Mouse (Mus musculus) MEL (cell line): ENCODE measurements around the gene Rassf1. TPM values are rescaled to one million over a fixed set of nuclear protein-coding genes. Genes with fewer than 3 reads are reported as not detected.

Source experiments
- DNase-seq: peaks from one replicate; pipeline ENCODE4 v3.0.0; 2011; ENCODE audit warnings: low read depth, low spot score
- H3K27ac ChIP-seq: 2 replicates; pipeline ENCODE4 v1.5.1; 2012; ENCODE audit warnings: low read depth, mild to moderate bottlenecking, control low read depth, low read length, moderate library complexity; ENCODE audit not compliant: control insufficient read depth
- H3K27me3 ChIP-seq, 2 experiments: fragments of 150-350 bp in 1 of 2; sonication (generic) in 1 of 2; 2 replicates each; pipeline ENCODE4 v1.6.1; 2012; ENCODE audit warnings: low read length in 2 of 2, mild to moderate bottlenecking in 2 of 2, improper control_type of control experiment in 1 of 2, moderate library complexity in 1 of 2; ENCODE audit not compliant: insufficient read depth in 2 of 2, control insufficient read depth in 1 of 2
- H3K36me3 ChIP-seq, 2 experiments: 2 replicates each; pipeline ENCODE4 v1.6.1; 2012 to 2014; ENCODE audit warnings: low read length in 2 of 2, improper control_type of control experiment in 1 of 2, inconsistent platforms in 1 of 2, mild to moderate bottlenecking in 1 of 2; ENCODE audit not compliant: insufficient read depth in 2 of 2, control insufficient read depth in 1 of 2
- H3K4me1 ChIP-seq, 2 experiments: fragments of 150-350 bp in 1 of 2; sonication (generic) in 1 of 2; 2 replicates each; pipeline ENCODE4 v1.6.1; 2012; ENCODE audit warnings: low read length in 2 of 2, improper control_type of control experiment in 1 of 2, mild to moderate bottlenecking in 1 of 2; ENCODE audit not compliant: insufficient read depth in 2 of 2, control insufficient read depth in 1 of 2
- H3K4me3 ChIP-seq, 2 experiments: fragments of 150-350 bp in 1 of 2; sonication (generic) in 1 of 2; 2 replicates each; pipeline ENCODE4 v1.5.1; 2012; ENCODE audit warnings: low read depth in 2 of 2, low read length in 2 of 2, mild to moderate bottlenecking in 2 of 2, moderate library complexity in 2 of 2, control low read depth in 1 of 2, improper control_type of control experiment in 1 of 2; ENCODE audit not compliant: control insufficient read depth in 1 of 2, insufficient read depth in 1 of 2
- H3K79me2 ChIP-seq: 2 replicates; pipeline ENCODE4 v1.6.1; 2012; ENCODE audit warnings: mild to moderate bottlenecking, low read length, moderate library complexity; ENCODE audit not compliant: control insufficient read depth, poor library complexity, insufficient read depth
- H3K9ac ChIP-seq: 2 replicates; pipeline ENCODE4 v1.6.1; 2012; ENCODE audit warnings: low read depth, mild to moderate bottlenecking, control low read depth, low read length, moderate library complexity; ENCODE audit not compliant: control insufficient read depth, poor library complexity, severe bottlenecking
- H3K9me3 ChIP-seq: fragments of 150-350 bp; sonication (generic); replicated peaks from 2 replicates; pipeline ENCODE4 v1.6.1; 2012; ENCODE audit warnings: mild to moderate bottlenecking, low read length, improper control_type of control experiment, moderate library complexity; ENCODE audit not compliant: insufficient read depth
- ETS1 ChIP-seq: IDR thresholded peaks from 2 replicates; pipeline ENCODE4 v1.6.1; 2012; ENCODE audit warnings: low read depth, mild to moderate bottlenecking, inconsistent platforms, low read length, improper control_type of control experiment, moderate library complexity
- GATA1 ChIP-seq: IDR thresholded peaks from 2 replicates; pipeline ENCODE4 v1.6.1; 2011; ENCODE audit warnings: low read depth, low read length, improper control_type of control experiment
- HCFC1 ChIP-seq: IDR thresholded peaks from 2 replicates; pipeline ENCODE4 v1.6.1; 2012; ENCODE audit warnings: low read depth, mild to moderate bottlenecking, inconsistent platforms, low read length, improper control_type of control experiment, moderate library complexity
- MEF2A ChIP-seq: IDR thresholded peaks from 2 replicates; pipeline ENCODE4 v1.6.1; 2014; ENCODE audit warnings: low read depth, mild to moderate bottlenecking, inconsistent platforms, low read length, improper control_type of control experiment; ENCODE audit not compliant: poor library complexity, insufficient replicate concordance, severe bottlenecking; ENCODE audit errors: extremely low read depth
- MXI1 ChIP-seq: IDR thresholded peaks from 2 replicates; pipeline ENCODE4 v1.6.1; 2011; ENCODE audit warnings: mild to moderate bottlenecking, low read depth, low read length, improper control_type of control experiment
- MYB ChIP-seq: IDR thresholded peaks from 2 replicates; pipeline ENCODE4 v1.6.1; 2011; ENCODE audit warnings: mild to moderate bottlenecking, low read depth, low read length, improper control_type of control experiment
- MYC ChIP-seq: IDR thresholded peaks from 2 replicates; pipeline ENCODE4 v1.6.1; 2011; ENCODE audit warnings: low read depth, mild to moderate bottlenecking, low read length, improper control_type of control experiment, moderate library complexity
- POLR2AphosphoS2 ChIP-seq: IDR thresholded peaks from 2 replicates; pipeline ENCODE4 v1.6.1; 2011; ENCODE audit warnings: low read length, improper control_type of control experiment
- POLR2AphosphoS5 ChIP-seq: IDR thresholded peaks from 2 replicates; pipeline ENCODE4 v1.6.1; 2012; ENCODE audit warnings: low read depth, borderline replicate concordance, mild to moderate bottlenecking, inconsistent platforms, low read length, moderate library complexity, mixed read lengths
- RCOR1 ChIP-seq: IDR thresholded peaks from 2 replicates; pipeline ENCODE4 v1.6.1; 2012; ENCODE audit warnings: low read depth, mild to moderate bottlenecking, inconsistent platforms, low read length, improper control_type of control experiment
- SIN3A ChIP-seq: IDR thresholded peaks from 2 replicates; pipeline ENCODE4 v1.6.1; 2012; ENCODE audit warnings: low read length, improper control_type of control experiment, inconsistent platforms
- SMC3 ChIP-seq: IDR thresholded peaks from 2 replicates; pipeline ENCODE4 v1.6.1; 2011; ENCODE audit warnings: low read depth, low read length, improper control_type of control experiment
- USF2 ChIP-seq, 2 experiments: IDR thresholded peaks; 2 replicates each; pipeline ENCODE4 v1.6.1; 2011 to 2012; ENCODE audit warnings: improper control_type of control experiment in 2 of 2, low read length in 2 of 2, borderline replicate concordance in 1 of 2, inconsistent platforms in 1 of 2, low read depth in 1 of 2, mild to moderate bottlenecking in 1 of 2; ENCODE audit not compliant: insufficient read depth in 1 of 2
- ZC3H11A ChIP-seq: IDR thresholded peaks from 2 replicates; pipeline ENCODE4 v1.6.1; 2012; ENCODE audit warnings: low read depth, mild to moderate bottlenecking, inconsistent platforms, low read length, improper control_type of control experiment
- ZNF384 ChIP-seq: IDR thresholded peaks from 2 replicates; pipeline ENCODE4 v1.6.1; 2012; ENCODE audit warnings: low read depth, mild to moderate bottlenecking, inconsistent platforms, low read length, improper control_type of control experiment
- polyA plus RNA-seq, 2 experiments: library from polyadenylated mRNA; stranded (reverse) in 1 of 2; unstranded in 1 of 2; fragments of >175 nt in 1 of 2; fragments of >200 nt in 1 of 2; gene quantifications; 2 replicates each; pipeline versions ENCODE4 v1.2.1 to v1.2.4; 2012; ENCODE audit warnings: low replicate concordance in 2 of 2, low read depth in 1 of 2; ENCODE audit not compliant: insufficient read length in 2 of 2, insufficient read depth in 1 of 2, missing spikeins in 1 of 2
- total RNA-seq: library from RNA; depleted of rRNA; stranded (reverse); fragments of 300-350 nt; gene quantifications from 2 replicates; pipeline ENCODE4 v1.2.3, GENCODE M21; 2012

Gene Rassf1
- total and polyA plus RNA-seq, 3 experiments = 48.0 to 56.9 TPM; not detected in 1

GRCm38 (mm10) chr9:107582509-107583062 is 31.2 kb downstream of the Rassf1 start:
- H3K4me1 ChIP-seq = peaks cover 8 to 28% of the 10 kb centered on the region in 2 experiments; a peak in 3 of 4 replicates
- peak overlapping the region; percentile 78; the same call in 1 of the 2 replicates for H3K9ac ChIP-seq
- DNase-seq = no peak
- H3K4me3 ChIP-seq = peak overlapping the region; percentile 81 to 98; a peak in 3 of 4 replicates
- H3K27ac ChIP-seq = peak overlapping the region; percentile 55
- H3K9me3 ChIP-seq = no peaks in the 10 kb centered on the region
- TF ChIP-seq SMC3 (no peak), POLR2AphosphoS2 (no peak), RCOR1 (no peak)
- peaks cover 30% of the 10 kb centered on the region for H3K79me2 ChIP-seq
- H3K27me3 ChIP-seq = no peaks in the 10 kb centered on the region
- H3K36me3 ChIP-seq = peaks cover 0 to 18% of the 10 kb centered on the region in 2 experiments; a peak in 2 of 4 replicates

GRCm38 (mm10) chr9:107583174-107583573 is 31.8 kb downstream of the Rassf1 start:
- H3K79me2 ChIP-seq = peaks cover 36% of the 10 kb centered on the region
- H3K9ac ChIP-seq = no peak overlapping the region
- no peak for TF ChIP-seq MEF2A
- TF ChIP-seq USF2 (IDR thresholded peaks at IDR 0.05; ENCODE audit: borderline replicate concordance in 1 of 2, insufficient read depth in 1 of 2, low read depth in 1 of 2, low read length in 2 of 2) = no peak
- no peak for TF ChIP-seq ETS1
- TF ChIP-seq ZC3H11A = no peak
- TF ChIP-seq SIN3A = no peak
- TF ChIP-seq ZNF384 = no peak
- TF ChIP-seq MXI1 = no peak
- TF ChIP-seq GATA1 = no peak
- no peak for TF ChIP-seq MYB
- TF ChIP-seq HCFC1 = no peak
- TF ChIP-seq POLR2AphosphoS5 = no peak
- no peak for TF ChIP-seq MYC
- TF ChIP-seq RCOR1 = no peak
- no peak overlapping the region for H3K4me3 ChIP-seq
- no peaks in the 10 kb centered on the region for H3K27me3 ChIP-seq
- no peak overlapping the region for H3K27ac ChIP-seq
- H3K4me1 ChIP-seq = peaks cover 8 to 28% of the 10 kb centered on the region in 2 experiments; a peak in 3 of 4 replicates
- peaks cover 0 to 18% of the 10 kb centered on the region in 2 experiments; a peak in 2 of 4 replicates for H3K36me3 ChIP-seq
- DNase-seq = no peak
- no peaks in the 10 kb centered on the region for H3K9me3 ChIP-seq
